Mouse (Mus musculus) thymus, postnatal 10 days (tissue): ENCODE data around the gene Rere.
"Not testable (repeated sequence)": the region's sequence is repeated elsewhere in the genome, so short reads cannot be mapped to it uniquely, and the experiment has no call there.

Experiments
- DNase-seq, 2 experiments: peaks; one replicate each; pipeline ENCODE4 v3.0.0; 2021; ENCODE audit warnings: low spot score in 2 of 2

Gene Rere

DNA sequence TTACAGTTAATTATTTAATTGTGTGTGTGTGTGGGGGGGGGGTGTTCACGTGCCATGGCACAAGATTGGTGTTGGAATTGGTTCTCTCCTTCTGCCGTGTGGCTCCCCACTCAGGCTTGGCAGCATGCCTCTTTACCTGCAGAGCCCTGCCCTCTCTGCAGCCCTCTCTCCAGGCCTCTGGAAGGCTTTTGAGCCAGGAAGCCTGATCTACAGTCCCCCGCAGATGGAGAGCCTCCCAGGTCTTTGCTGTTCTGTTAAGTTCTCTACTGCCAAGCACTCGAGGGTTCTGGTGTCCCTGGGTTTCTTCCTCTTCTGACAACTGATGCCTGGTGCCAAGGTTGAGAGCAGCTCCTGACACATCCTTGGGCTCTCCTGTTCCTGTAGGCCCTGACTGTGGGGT is 27.0 kb upstream of the Rere start:
- DNase-seq: no peak

- no peak for DNase-seq
These were observed 26.3 kb upstream of the Rere start for GRCm38 (mm10) chr4:150255181-150255580.

GRCm38 (mm10) chr4:150257252-150258204 is 23.9 kb upstream of the Rere start:
- DNase-seq: peak in 1 of 2 experiments; percentile 71

- DNase-seq: no peak
These were observed 23.1 kb upstream of the Rere start for GRCm38 (mm10) chr4:150258388-150258787.

GRCm38 (mm10) chr4:150259577-150259976 is 21.9 kb upstream of the Rere start:
- DNase-seq: no peak

DNA sequence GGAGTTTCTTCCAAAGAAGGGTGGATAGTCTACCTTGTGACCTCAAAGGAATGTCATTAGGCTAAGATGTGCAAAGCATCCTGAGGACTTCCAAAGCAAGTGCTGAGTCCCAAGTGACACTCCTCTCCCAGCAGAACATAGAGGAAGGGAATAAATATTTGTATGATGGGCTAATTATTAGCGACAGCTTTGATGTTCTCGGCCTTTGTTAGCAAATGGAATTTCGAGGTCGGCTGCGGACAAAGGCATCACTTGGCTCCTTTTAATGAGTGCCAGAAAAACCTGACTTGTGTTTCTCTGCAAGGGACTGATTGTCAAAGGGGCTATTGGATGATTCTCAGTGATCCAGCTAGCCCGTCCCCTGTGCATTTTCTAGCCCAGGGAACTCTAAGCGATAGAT is 21.3 kb upstream of the Rere start:
- DNase-seq: no peak

DNA sequence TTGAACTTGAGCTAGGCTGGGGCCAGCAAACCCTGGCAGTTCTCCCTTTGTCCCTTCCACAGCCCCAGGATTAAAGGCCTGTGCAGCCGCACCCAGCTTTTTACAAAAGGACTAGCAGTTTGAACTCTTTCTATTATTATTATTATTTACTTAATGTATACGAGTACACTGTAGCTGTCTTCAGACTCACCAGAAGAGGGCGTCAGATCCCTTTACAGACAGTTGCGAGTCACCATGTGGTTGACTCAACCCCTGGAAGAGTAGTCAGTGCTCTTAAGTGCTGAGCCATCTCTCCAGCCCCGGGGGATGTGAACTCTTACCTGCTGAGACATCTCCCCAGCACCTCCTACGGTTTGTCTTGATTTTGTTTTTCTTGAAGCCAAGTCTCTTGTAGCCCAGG is 20.7 kb upstream of the Rere start:
- no peak for DNase-seq

DNA sequence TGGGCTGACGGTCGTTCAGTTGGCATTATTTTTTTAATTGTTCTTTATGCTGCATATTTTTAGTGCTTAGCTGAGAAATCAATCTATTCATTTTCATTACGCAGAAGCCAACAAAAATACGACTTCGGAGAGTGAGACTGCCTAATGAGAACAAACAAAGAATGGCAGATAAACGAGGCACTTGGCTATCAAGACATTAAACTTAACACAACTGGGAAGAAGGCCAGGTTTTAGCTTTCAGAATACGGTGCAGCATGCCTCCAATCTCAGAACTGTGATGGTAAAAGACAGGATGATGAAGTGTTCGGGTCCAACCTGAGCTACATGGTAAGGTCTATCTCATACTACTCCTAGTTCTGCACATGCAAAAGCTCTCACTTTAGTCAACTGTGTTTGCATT is 19.1 kb upstream of the Rere start:
- no peak for DNase-seq

- peak in 1 of 2 experiments; percentile 27 for DNase-seq
These were observed 16.5 kb upstream of the Rere start for GRCm38 (mm10) chr4:150264903-150265302.

- DNase-seq: no peak
These were observed 16.0 kb upstream of the Rere start for GRCm38 (mm10) chr4:150265471-150265870.

- DNase-seq: no peak
These were observed 14.7 kb upstream of the Rere start for GRCm38 (mm10) chr4:150266655-150267223.

DNA sequence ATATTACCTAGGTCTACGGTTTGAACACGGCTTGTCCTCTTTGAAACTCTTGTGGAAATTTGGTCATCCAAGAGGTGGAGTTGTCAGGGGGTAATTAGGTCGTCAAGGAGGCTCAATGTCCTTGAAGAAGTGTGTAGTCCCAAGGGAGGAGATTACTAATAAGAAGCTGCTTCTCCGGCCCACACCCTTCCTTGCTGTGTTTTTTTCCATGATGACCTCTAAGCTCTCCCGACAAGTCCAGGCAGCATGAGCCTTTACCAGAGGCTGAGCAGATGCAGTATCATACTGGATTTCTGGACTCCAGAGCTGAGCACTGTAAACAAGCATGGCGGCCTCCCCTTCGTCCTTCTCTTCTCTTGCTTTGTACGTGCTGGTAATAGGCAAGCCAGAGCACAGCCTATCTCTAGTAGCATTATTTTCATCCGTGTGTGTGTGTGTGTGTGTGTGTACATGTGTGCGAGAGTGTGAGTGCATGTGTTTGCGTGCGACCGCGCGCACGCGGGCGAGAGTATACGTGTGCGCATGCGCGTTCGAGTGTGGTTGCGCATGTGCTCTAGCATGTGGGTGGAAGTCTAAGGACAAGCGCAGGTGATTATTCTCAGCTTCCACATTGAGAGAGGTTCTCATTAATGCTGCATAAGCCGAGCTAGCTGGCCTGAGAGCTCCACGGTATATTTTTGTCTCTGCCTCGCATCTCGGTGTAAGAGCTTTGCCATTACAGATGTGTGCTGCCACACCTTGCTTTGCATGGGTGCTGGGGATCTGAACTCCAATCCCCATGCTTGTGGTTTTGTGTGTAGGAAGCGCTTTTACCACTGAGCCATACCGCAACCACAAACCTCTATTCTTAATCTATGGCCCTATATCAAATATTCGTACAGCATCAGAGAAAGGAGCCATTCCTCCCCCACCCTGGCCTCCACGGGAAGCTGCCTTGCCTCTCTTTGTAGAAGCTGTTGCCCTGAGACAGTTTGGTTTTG is 12.5 kb upstream of the Rere start:
- peak in 1 of 2 experiments; percentile 18 for DNase-seq

- no peak for DNase-seq
These were observed 11.8 kb upstream of the Rere start for GRCm38 (mm10) chr4:150269679-150270078.

- not testable (repeated sequence) for DNase-seq
These were observed 10.7 kb upstream of the Rere start for GRCm38 (mm10) chr4:150270718-150271117.

GRCm38 (mm10) chr4:150272725-150273124 is 8.7 kb upstream of the Rere start:
- DNase-seq: no peak

- no peak for DNase-seq
These were observed 5.9 kb upstream of the Rere start for GRCm38 (mm10) chr4:150275531-150275930.

- DNase-seq: not testable (repeated sequence)
These were observed 2.1 kb upstream of the Rere start for GRCm38 (mm10) chr4:150279336-150279735.

- DNase-seq: no peak
These were observed 1.4 kb upstream of the Rere start for GRCm38 (mm10) chr4:150280002-150280401.

DNA sequence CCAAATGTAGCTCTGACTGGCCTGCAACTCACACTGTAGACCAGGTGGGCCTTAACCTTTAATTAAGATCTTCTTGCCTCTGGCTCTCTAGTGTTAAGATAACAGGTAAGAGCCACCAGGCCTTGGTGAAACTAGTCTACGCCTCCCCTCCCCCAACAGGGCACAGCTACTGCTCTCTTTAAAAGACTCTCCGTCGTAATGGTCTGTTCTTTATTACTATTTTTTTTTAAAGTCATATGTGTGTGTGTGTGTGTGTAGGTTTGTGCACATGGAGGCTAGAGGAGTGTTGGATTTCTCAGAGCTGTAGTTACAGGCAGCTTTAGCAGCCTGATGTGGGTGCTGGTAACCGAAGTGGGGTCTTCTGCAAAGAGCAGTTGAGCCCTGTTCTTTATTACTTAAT is 987 bp upstream of the Rere start:
- no peak for DNase-seq

DNA sequence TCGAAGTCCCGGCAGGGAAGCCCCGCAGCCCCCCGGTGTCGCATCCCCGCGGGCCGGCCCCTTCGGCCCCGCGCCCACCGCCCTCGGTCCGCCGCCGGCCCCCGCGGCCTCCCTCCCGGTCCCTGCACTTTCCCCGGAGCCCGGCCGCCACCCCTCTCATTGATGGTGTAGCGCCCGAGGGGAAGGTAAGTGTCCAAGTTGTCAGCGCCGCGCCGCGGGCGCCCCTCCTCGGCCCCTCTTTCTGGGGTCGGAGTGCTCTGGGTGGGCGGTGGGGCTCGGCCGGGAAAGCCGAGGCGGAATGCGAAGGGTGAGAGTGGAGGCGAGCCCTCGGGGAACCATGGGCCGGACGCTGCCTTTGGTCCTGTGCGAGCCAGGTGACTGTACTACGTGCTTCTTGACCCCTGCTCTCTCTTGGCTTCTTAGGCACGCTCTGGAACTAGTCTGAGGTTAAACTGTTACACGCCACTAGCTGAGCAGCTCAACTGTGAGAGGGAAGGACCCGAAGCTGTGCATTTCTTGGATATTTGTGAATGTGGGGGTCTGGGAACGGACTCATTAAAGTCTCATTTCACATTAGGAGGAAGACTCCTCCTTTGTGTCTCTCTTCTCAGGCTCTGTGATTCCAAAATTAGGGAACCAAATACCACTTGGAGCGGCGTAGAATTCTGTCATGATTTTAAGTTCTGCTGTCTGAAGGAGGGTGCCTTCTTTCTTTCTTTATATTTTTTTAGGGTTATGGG is 615 bp downstream of the Rere start:
- DNase-seq: peak; percentile 29 to 41

- no peak for DNase-seq
These were observed 1.3 kb downstream of the Rere start for GRCm38 (mm10) chr4:150282631-150283334.
